In the genomic region with DNA sequence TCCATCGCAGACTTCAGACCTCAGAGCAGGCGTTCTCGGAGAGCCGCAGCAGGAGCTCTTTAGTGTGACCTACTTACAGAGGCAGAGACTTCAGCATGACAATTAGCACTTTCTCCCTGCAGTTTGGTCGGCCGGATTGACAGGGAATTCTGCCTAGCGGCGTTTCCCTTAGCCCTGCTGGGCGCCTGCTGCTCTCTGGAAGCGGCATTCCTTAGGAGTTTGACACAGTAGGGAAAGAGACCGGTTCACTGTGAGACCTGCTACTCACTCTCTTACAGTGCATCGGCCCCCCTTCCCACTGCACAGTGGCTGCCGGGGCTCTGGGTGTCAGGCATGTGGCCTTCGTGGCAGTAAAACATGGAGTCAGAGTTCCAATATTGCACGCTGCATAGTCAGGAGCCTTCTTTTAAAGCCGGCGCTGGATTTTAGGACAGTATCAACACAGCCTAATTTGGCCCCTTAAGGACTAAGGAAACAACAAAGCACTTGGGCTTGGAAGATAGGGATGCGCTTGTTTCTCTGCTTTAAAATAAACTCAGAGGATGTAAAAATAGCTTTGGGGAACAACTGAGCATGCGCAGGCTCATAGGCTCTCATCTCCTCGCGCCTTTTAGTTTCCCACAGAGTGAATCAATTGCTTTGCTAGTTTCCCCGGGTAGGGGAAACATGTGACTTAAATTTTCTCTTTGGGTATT, we compare ENCODE assay signal across 7 mouse cellular contexts.
A peak's percentile ranks its signal among the peaks of the same experiment; 100 is the strongest.
DNase-seq lines count a peak whose midpoint lies in the region; ATAC-seq and TF ChIP-seq lines count a peak whose summit lies in the region.

No protein-coding gene starts in this region.

- H3K9ac ChIP-seq in embryonic facial prominence, embryonic 11.5 days (replicated peaks; ENCODE audit: low read length), result peak overlapping the region; percentile 45

- H3K4me3 ChIP-seq in E14TG2a.4 (replicated peaks; ENCODE audit: low read length), result 0 out of 2 replicates have a peak overlapping the region, but pooled peaks have one; percentile 23
- H3K4me3 ChIP-seq in embryonic facial prominence, embryonic 11.5 days (ENCODE audit: low read depth, low read length), result peak overlapping the region; percentile 23
- H3K4me3 ChIP-seq in hindbrain, embryonic 10.5 days, result peak overlapping the region; percentile 47
- H3K4me3 ChIP-seq in midbrain, embryonic 10.5 days, result peak overlapping the region; percentile 52

- no peak for TF ChIP-seq CTCF in E14TG2a.4 (conservative IDR thresholded peaks at IDR 0.05; ENCODE audit: low read length)

- peak overlapping the region; percentile 65 for H3K4me2 ChIP-seq in embryonic facial prominence, embryonic 11.5 days (ENCODE audit: low read depth, low read length)

- DNase-seq in ES-CJ7 (ENCODE audit: low read depth, low spot score), result peak; percentile 86
- DNase-seq in embryonic facial prominence, embryonic 11.5 days (ENCODE audit: low spot score), result peak; percentile 57
- peak; percentile 63 for DNase-seq in hindbrain, embryonic 10.5 days (ENCODE audit: low spot score)
- DNase-seq in midbrain, embryonic 10.5 days (ENCODE audit: low spot score), result peak; percentile 57
- DNase-seq in urinary bladder, postnatal 25 days (ENCODE audit: low spot score), result no peak
- no peak for DNase-seq in adrenal gland, adult 2 months

- no peak overlapping the region for H3K27ac ChIP-seq in embryonic facial prominence, embryonic 11.5 days (replicated peaks; ENCODE audit: low read depth, low read length)
- peak overlapping the region; percentile 69 for H3K27ac ChIP-seq in hindbrain, embryonic 10.5 days
- H3K27ac ChIP-seq in midbrain, embryonic 10.5 days (replicated peaks), result peak overlapping the region; percentile 82

- H3K4me1 ChIP-seq in E14TG2a.4 (replicated peaks; ENCODE audit: low read depth, low read length), result peaks cover 28% of the 10 kb centered on the region
- H3K4me1 ChIP-seq in embryonic facial prominence, embryonic 11.5 days (ENCODE audit: control insufficient read depth, insufficient read depth, low read length), result no peaks in the 10 kb centered on the region
- peaks cover 22% of the 10 kb centered on the region for H3K4me1 ChIP-seq in hindbrain, embryonic 10.5 days (replicated peaks)
- H3K4me1 ChIP-seq in midbrain, embryonic 10.5 days, result peaks cover 27% of the 10 kb centered on the region

- under 1% methylated on average over 22 of the region's 22 CpGs for WGBS in embryonic facial prominence, embryonic 11.5 days
- 2% methylated on average over 22 of the region's 22 CpGs for WGBS in hindbrain, embryonic 10.5 days
- WGBS in midbrain, embryonic 10.5 days, result 2% methylated on average over 22 of the region's 22 CpGs

- peak; percentile 86 for ATAC-seq in embryonic facial prominence, embryonic 11.5 days (replicated peaks; ENCODE audit: insufficient number of reproducible peaks, low FRiP score, low TSS enrichment, low read depth)

- H3K27me3 ChIP-seq in E14TG2a.4 (ENCODE audit: insufficient read depth, low read length), result peaks cover 66% of the 10 kb centered on the region
- no peaks in the 10 kb centered on the region for H3K27me3 ChIP-seq in embryonic facial prominence, embryonic 11.5 days (ENCODE audit: control insufficient read depth, insufficient read depth, low read length)
- H3K27me3 ChIP-seq in hindbrain, embryonic 10.5 days (ENCODE audit: insufficient read depth, poor library complexity, severe bottlenecking), result peaks cover 34% of the 10 kb centered on the region
- peaks cover 43% of the 10 kb centered on the region for H3K27me3 ChIP-seq in midbrain, embryonic 10.5 days (ENCODE audit: low read depth, poor library complexity, severe bottlenecking)

- no peaks in the 10 kb centered on the region for H3K9me3 ChIP-seq in E14TG2a.4 (ENCODE audit: low read length)
- no peaks in the 10 kb centered on the region for H3K9me3 ChIP-seq in embryonic facial prominence, embryonic 11.5 days (replicated peaks; ENCODE audit: control insufficient read depth, low read length)
- no peaks in the 10 kb centered on the region for H3K9me3 ChIP-seq in hindbrain, embryonic 10.5 days
- H3K9me3 ChIP-seq in midbrain, embryonic 10.5 days (replicated peaks), result no peaks in the 10 kb centered on the region

- no peaks in the 10 kb centered on the region for H3K36me3 ChIP-seq in E14TG2a.4 (ENCODE audit: insufficient read depth, low read length)
- no peaks in the 10 kb centered on the region for H3K36me3 ChIP-seq in embryonic facial prominence, embryonic 11.5 days (replicated peaks; ENCODE audit: control insufficient read depth, insufficient read depth, low read depth, low read length)
- no peaks in the 10 kb centered on the region for H3K36me3 ChIP-seq in hindbrain, embryonic 10.5 days
- H3K36me3 ChIP-seq in midbrain, embryonic 10.5 days, result no peaks in the 10 kb centered on the region

Comparison
In these comparisons a context has a peak if more than half of its experiments do, and no peak if none do; other contexts are left out.
1. DNase-seq: peak in ES-CJ7 (single experiment), embryonic facial prominence, embryonic 11.5 days (single experiment), hindbrain, embryonic 10.5 days (single experiment) and midbrain, embryonic 10.5 days (single experiment); none in urinary bladder, postnatal 25 days (single experiment) and adrenal gland, adult 2 months (single experiment).
2. Peak in every context shown above with its lines, with median percentiles within 50 percentile points of each other: H3K4me3 ChIP-seq.